Mouse (Mus musculus) gastrocnemius, postnatal 36 days (tissue): ENCODE measurements around the gene Ugt1a9. TPM values are rescaled to one million over a fixed set of nuclear protein-coding genes. Genes with fewer than 3 reads are reported as not detected.
"Not testable (repeated sequence)": the region's sequence is repeated elsewhere in the genome, so short reads cannot be mapped to it uniquely, and the experiment has no call there.

ENCODE experiments used
- DNase-seq, 2 experiments: peaks; one replicate each; pipeline ENCODE4 v3.0.0; 2022
- intact Hi-C: fragments of 180-260 bp; cut with DNase I; formaldehyde crosslinking; loops from one replicate; pipeline ENCODE4 v1.15.1; 2025
- long read RNA-seq, 2 experiments: library from polyadenylated mRNA; stranded (forward); transcript quantifications; one replicate each; pipeline ENCODE4 v2.0.0; 2021
- total RNA-seq, 2 experiments: library from RNA; stranded (reverse); gene quantifications; 2 replicates each; pipeline ENCODE4 v1.2.3; 2021

The Ugt1a9 gene
- total RNA-seq = not detected
- long read RNA-seq, experiment 1 = 0 reads
- long read RNA-seq, experiment 2 = 0 reads

- DNase-seq = no peak
- intact Hi-C loops = no loop called here
Observed at GRCm38 (mm10) chr1:88070495-88070894, at the start of gene Ugt1a9. TSS of gene Ugt1a9 (plus strand) at chr1:88070800.

GRCm38 (mm10) chr1:88025244-88025643 is 45.4 kb upstream of the Ugt1a9 start:
- intact Hi-C loops, DNase-seq: not testable (repeated sequence)

GRCm38 (mm10) chr1:88043044-88043443 is 27.6 kb upstream of the Ugt1a9 start:
- intact Hi-C loops, DNase-seq: not testable (repeated sequence)

- intact Hi-C loops, DNase-seq: not testable (repeated sequence)
Observed at GRCm38 (mm10) chr1:88044832-88045437, 25.7 kb upstream of the Ugt1a9 start.

GRCm38 (mm10) chr1:88047408-88047807 is 23.2 kb upstream of the Ugt1a9 start:
- intact Hi-C loops, DNase-seq: not testable (repeated sequence)

- intact Hi-C loops = no loop called here
- DNase-seq = no peak
Observed at GRCm38 (mm10) chr1:88055088-88055487, 15.5 kb upstream of the Ugt1a9 start, which contains the start of gene Ugt1a10. TSS of gene Ugt1a10 (plus strand) at chr1:88055388.

- intact Hi-C loops, DNase-seq: not testable (repeated sequence)
Observed at GRCm38 (mm10) chr1:88066472-88067102, 4.0 kb upstream of the Ugt1a9 start.

- intact Hi-C loops = no loop called here
Observed at GRCm38 (mm10) chr1:88070902-88071301, 302 bp downstream of the Ugt1a9 start.

GRCm38 (mm10) chr1:88074471-88074870 is 3.9 kb downstream of the Ugt1a9 start:
- no peak for DNase-seq

More at GRCm38 (mm10) chr1:88070902-88071301, 302 bp downstream of the Ugt1a9 start:
- no peak for DNase-seq

GRCm38 (mm10) chr1:88077128-88077527 is 6.5 kb downstream of the Ugt1a9 start:
- intact Hi-C loops = no loop called here

More at GRCm38 (mm10) chr1:88074471-88074870, 3.9 kb downstream of the Ugt1a9 start:
- intact Hi-C loops = no loop called here

GRCm38 (mm10) chr1:88081670-88082069 is 11.1 kb downstream of the Ugt1a9 start:
- intact Hi-C loops = no loop called here

More at GRCm38 (mm10) chr1:88077128-88077527, 6.5 kb downstream of the Ugt1a9 start:
- no peak for DNase-seq

GRCm38 (mm10) chr1:88086125-88086524 is 15.5 kb downstream of the Ugt1a9 start:
- DNase-seq = no peak
- intact Hi-C loops = no loop called here

More at GRCm38 (mm10) chr1:88081670-88082069, 11.1 kb downstream of the Ugt1a9 start:
- no peak for DNase-seq

- intact Hi-C loops = no loop called here
- no peak for DNase-seq
Observed at GRCm38 (mm10) chr1:88087513-88087912, 16.9 kb downstream of the Ugt1a9 start, which contains the start of gene Ugt1a8. TSS of gene Ugt1a8 (plus strand) at chr1:88087813.

GRCm38 (mm10) chr1:88092341-88092740 is 21.7 kb downstream of the Ugt1a9 start:
- no peak for DNase-seq
- intact Hi-C loops = no loop called here

GRCm38 (mm10) chr1:88094270-88094676 is 23.7 kb downstream of the Ugt1a9 start:
- intact Hi-C loops, DNase-seq: not testable (repeated sequence)

GRCm38 (mm10) chr1:88094941-88095492 is 24.4 kb downstream of the Ugt1a9 start, which contains the start of gene Ugt1a7c:
TSS of gene Ugt1a7c (plus strand) at chr1:88095062.
- intact Hi-C loops = no loop called here
- DNase-seq = peak in 1 of 2 experiments; percentile 7

GRCm38 (mm10) chr1:88098546-88098945 is 27.9 kb downstream of the Ugt1a9 start:
- DNase-seq, intact Hi-C loops: not testable (repeated sequence)

GRCm38 (mm10) chr1:88099691-88100090 is 29.1 kb downstream of the Ugt1a9 start:
- intact Hi-C loops, DNase-seq: not testable (repeated sequence)

- intact Hi-C loops, DNase-seq: not testable (repeated sequence)
Observed at GRCm38 (mm10) chr1:88103019-88103418, 32.4 kb downstream of the Ugt1a9 start, which contains the start of gene Ugt1a6b. TSS of gene Ugt1a6b (plus strand) at chr1:88103252.

- intact Hi-C loops = not testable (repeated sequence)
Observed at GRCm38 (mm10) chr1:88103697-88104468, 33.3 kb downstream of the Ugt1a9 start.

More at GRCm38 (mm10) chr1:88103697-88104468, 33.3 kb downstream of the Ugt1a9 start:
- DNase-seq = not testable (repeated sequence)
